Mouse (Mus musculus) lung, postnatal 25 days (tissue): Measurements from ENCODE around the gene Atp1b3.
A peak's percentile ranks its signal among the peaks of the same experiment; 100 is the strongest.
"Not testable (repeated sequence)": the region's sequence is repeated elsewhere in the genome, so short reads cannot be mapped to it uniquely, and the experiment has no call there.

ENCODE experiments used
- DNase-seq: peaks from one replicate; pipeline ENCODE4 v3.0.0; 2022; ENCODE audit warnings: low spot score

Gene Atp1b3

DNA sequence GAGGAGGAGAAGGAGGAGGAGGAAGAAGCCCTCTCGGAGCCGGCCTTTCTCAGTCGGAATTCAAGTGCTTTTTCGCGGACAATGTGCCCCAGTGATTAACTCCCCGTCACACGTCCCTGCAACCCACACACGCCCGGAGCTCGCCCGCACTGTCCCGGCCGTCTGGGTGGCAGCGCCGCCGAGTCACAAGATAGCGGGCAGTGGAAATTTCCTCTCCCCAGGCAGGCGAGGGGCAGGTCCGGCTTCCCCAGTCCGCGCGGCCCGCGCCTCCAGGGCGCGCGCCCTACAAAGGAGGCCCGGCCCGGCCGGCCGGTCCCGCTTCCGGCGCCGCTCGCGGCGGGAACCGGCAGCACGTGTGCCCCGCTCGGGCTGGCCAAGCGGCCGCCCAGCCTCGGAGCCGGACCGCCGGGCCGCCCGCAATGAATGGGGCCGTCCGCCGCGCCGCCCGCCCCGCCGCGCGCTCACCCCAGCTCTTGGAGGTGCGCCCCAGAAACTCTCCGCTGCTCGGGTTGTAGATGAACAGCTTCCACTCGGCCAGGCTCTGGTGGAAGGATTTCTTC lies 581 bp downstream of the Atp1b3 start:
- peak; percentile 78 for DNase-seq

DNA sequence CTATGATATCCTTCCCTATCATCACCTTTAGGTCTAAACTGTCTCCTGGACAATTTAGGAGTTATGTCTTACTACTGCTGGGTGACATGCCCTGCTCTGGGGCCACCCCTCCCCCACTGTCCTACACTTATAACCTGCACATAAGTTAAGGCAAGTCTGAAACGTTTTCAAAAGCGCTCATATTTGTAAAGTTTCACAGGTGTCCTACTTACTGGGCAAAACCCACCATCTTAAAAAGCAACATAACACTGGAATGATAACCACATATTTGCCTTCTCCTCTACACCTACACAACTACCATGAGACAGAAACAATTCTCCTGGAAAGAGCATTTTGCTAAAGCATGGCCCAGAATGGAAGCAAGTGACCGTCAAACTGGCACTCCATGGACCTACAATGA lies 4.2 kb downstream of the Atp1b3 start:
- DNase-seq: no peak

DNA sequence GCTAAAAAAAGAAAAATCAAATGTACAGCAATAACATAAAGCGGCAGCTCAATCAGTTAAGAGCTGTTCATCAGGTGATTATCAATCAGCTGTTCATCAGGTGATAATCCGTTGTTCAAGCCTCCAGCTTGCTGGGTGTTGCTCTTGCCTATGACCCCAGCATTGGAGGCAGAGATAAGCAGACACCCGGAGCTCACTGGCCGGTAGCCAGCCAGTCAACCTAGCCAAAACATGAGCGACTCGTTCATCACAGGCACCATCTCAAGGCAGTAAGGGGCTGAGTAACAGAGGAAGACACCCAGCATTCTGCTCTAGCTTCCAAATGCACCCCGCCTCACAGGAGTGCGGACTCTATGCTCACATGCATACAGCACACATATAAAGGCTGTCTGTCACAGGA lies 10.4 kb downstream of the Atp1b3 start:
- DNase-seq: no peak

DNA sequence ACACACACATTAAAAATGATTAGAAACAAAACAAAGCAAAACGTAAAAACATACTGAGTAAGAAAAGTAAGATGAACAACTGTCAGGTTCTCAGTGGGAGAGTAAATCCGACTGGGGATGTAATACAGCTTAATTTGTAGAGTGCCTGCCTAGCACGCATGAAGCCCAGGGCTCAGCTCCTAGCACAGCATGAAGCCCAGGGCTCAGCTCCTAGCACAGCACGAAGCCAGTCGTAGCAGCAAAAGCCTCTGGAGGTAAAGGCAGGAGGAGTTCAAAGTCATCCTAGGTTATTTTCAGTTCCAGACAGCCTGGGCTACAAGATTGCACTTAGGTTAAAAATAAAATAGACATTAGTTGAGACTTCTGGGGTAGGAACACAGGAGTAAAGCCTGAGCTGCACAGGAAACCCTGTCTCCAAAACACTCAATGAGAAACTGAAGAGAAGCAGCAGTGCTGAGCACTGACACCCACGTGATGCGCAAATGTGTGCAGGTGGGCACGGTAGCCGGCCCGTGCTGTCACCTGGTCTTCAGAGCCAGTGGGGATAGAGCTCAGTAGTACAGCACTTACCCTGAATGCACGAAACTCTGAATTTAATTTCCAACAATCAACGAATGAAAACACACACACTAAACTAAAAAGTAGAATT lies 11.0 kb downstream of the Atp1b3 start:
- DNase-seq: no peak

DNA sequence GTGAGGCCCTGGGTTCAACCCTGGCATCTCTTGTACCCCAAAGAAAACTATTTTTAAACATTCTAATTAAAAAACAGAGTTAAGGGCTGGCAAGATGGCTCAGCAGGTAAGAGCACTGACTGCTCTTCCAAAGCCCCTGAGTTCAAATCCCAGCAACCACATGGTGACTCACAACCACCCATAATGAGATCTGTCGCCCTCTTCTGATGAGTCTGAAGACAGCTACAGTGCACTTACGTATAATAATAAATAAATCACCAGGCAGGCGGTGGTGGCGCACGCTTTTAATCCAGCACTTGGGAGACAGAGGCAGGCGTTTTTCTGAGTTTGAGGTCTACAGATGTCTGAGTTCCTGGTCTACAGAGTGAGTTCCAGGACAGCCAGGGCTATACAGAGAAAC lies 12.5 kb downstream of the Atp1b3 start:
- not testable (repeated sequence) for DNase-seq

DNA sequence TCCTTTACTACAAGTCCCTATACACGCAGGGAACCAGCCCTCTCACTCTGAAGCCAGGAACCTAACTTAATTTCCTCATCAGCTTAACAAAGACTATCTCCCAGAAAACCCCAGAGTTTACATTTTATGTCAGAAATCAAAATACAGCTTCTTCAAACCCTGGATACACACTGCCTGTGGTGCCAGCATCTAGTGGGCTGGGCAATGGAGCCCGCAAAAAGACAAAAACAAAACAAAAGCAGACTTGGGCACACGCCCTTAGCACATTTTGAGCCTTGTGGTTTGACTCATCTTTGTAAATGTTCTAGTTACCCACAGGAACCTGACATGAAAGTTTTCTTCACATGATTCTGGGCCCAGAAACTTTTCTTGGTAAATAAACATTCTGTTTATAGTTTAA lies 13.8 kb downstream of the Atp1b3 start:
- DNase-seq: peak; percentile 43

DNA sequence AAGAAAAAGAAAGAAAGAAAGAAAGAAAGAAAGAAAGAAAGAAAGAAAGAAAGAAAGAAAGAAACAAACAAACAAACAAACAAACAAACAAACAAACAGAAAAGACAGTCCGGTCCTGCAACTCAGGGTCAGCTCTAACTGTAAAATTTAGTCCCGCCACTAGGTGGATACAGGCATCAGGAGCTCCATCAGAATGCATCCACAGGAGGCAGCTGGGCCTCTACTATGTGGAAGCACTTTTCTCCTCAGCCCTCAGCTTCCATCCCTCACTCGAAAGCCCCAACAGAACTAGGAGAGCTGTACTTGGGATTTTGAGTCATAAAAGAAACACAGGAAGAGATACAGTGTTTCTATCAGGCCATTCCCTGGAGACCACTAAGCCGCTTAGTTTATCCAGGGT lies 14.2 kb downstream of the Atp1b3 start:
- DNase-seq: peak; percentile 82

DNA sequence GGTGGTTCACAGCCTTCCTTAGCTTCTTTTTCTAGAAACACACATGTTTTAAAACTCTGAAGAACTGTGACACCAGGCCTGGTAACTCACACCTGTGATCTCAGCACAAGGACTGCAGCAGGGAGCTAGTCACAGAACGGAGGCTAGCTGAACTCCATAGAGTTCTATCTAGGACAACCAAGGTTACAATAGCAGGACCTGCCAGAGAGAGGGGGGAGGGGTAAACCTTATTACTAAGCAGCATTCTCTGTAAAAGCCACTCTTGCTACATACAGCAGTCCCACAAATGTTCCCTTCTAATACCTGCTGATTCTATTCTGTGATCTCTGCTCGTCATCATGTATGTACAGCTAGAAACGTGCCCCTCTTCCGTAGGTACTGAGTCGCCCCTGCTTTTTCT lies 15.4 kb downstream of the Atp1b3 start:
- no peak for DNase-seq

DNA sequence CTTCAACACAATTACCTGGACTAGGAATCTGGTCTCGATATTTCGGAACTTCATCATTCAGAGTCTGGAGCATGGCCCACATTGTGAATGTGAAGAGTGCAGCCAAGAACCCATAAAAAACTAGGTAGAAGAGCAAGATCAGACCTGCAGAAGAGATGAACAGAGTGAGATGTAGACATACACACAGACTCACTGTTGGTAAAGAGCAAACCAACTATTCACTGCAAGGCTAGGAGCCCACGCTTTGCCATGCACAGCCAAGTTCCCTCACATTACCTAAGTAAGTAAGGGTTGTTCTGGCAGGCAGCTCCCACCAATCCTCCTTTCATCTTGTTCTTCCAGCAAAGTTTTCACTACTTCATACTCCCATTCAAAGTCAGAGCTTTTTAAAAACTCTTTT lies 18.5 kb downstream of the Atp1b3 start:
- DNase-seq: no peak

DNA sequence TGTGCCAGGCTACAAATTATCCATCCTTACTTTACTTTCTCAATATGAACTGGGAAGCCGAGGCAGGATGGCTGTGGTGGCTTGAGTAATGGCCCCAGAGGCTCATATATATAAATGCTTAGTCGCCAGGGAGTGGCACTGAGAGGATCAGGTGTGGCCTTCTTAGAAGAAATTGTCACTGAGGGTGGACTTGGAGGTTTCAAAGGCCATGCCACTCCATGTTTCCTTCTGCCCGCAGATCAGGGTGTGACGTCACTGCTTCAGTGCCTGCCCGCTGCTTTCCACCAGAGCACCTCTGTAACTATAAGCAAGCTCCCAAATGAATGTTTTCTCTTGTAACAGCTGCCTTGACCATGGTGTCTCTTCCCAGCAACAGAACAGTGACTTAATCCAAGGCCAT lies 33.1 kb downstream of the Atp1b3 start:
- DNase-seq: no peak

DNA sequence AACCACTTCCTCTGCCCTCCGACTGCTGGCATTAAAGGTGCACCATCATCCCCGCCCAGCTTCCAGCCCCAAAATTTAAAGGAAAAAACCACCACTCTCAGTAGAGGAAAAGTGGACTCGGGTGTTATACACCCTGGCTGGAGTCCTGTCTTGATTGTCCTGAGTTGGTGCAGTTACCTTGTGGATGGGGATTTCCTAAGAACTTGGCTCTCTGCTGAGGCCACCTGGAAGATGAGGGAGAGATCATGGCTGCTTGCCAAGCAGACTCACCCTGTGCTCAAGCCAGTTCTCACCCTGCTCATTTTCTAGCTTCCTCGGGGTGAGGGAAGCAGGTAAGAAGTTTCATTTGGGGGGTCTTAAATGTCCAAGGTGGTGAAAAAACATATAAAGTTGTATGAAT lies 36.0 kb downstream of the Atp1b3 start:
- DNase-seq: no peak

DNA sequence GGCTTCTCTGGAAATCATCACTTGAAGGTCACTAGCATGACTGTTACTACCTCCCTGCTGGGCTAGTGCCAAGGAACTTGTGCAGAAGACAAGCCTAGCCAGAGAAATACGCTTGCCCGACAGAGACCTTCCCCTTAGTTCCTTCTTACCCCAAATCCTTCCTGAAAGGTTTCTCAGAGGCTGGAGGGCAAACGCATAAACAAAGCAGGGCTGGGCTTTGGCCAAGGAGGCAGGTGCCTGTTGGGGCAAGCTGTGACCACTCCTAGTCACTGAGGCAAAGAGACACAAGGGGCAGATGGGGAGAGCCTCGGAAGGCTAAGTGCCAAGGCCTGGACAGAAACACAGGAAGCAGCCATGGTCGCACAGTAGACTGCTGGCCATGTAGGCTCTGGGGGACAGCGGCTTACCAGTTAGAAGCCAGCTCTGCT lies 37.7 kb downstream of the Atp1b3 start:
- no peak for DNase-seq

DNA sequence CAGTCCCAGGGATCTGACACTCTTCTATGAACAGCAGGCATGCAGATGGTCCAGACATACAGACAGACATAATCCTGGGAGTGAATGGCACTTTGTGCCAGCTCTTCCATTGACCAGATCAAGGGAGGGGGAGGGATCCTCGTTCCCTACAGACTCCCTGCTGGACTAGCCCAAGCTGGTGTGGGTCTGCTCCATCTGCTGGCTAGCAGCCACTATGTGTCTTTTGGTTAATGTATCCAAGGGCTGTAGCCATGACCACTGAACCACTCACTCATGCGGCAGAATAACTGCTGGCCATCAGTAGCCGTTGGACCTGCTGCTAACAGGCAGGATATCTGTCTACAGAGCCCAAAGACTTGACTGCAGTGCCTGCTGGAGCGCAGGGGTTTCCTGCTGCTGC lies 39.7 kb downstream of the Atp1b3 start:
- no peak for DNase-seq

DNA sequence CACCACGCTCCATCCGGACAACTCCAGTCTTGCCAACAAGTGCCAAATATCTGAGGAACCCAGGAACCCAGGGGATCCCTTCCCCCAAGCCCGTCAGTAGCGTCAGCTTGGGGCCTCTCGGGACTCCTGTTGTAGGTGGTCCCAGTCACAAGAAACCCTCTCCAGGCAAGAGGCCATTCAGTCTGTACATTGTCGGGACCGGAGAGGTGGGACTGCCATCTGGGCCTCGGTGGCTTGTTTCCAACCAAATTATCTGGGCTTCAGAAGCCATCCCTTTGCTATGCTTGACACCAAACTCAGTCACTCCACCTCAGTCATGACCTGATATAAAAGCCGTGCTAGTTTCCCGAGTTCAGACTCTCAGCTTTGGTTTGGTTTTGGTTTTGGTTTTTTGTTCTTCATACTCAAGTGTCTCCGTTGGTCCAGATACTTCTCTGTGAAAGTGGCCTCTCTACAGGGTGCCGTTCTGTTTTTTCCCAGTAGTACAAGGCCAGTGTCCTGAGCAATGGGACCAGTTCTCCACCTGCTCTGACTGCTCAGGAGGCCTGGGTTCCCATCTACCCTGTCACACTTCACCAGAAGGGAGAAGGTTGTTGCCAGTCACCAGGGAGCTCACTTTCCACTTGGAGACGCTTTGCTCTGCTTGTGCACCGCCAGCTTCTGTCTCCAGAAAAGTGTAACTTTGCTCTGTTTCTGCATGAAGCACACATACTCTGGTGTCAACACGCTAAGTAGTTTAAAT lies 41.7 kb downstream of the Atp1b3 start:
- DNase-seq: no peak

DNA sequence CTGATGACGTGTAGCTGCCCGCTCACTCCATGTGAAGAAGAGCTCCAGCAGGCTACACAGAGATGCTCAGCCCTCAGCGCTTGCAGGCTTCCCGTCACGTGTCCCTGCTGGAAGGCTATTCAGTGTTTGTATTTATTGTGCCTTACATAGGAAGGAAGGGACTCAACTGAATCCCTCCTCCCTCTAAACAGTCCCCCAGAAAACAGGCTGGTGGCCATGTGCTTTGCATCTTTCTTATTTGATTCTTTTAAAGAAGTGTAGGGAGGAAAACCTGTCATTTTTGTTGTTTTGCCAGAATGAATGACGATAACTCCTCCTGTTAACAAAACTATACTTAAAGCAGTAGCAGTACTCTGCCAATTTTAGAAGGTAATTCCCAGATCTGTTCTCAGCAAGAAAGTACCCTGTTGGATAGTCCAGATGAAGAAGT lies 43.7 kb downstream of the Atp1b3 start:
- DNase-seq: peak; percentile 23

DNA sequence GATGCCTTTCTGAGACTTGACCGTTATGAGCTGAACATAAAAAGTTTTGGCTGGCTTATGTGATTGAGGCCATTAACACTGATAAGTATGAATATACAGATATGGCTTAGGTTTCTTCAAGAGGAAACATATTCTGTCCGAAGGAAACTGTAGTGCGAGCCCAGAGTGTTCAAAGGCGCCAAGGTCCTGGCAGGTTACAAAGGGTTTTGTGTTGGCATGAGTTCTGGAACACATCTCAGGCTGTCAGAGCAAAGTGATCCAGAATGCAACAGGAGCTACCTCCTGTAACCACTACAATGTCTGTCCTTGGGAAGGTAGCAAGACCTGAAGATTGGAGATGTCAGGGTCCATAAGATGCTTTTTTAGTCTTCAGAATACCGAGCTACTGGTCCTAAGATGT lies 44.9 kb downstream of the Atp1b3 start:
- DNase-seq: no peak

DNA sequence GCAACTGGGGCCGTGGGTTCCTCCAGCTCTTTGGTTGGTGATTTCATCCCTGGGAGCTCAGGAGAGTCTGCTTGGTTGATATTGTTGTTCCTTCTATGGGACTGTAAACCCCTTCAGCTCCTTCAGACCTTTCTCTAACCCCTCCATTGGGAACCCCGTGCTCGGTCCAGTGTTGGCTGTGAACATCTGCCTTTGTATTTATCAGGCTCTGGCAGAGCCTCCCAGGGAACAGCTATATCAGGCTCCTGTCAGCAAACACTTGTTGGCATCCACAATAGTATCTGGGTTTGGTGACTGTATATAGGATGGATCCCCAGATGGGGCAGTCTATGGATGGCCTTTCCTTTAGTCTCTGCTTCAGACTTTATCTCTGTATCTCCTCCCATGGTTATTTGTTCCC lies 52.2 kb downstream of the Atp1b3 start:
- DNase-seq: no peak

DNA sequence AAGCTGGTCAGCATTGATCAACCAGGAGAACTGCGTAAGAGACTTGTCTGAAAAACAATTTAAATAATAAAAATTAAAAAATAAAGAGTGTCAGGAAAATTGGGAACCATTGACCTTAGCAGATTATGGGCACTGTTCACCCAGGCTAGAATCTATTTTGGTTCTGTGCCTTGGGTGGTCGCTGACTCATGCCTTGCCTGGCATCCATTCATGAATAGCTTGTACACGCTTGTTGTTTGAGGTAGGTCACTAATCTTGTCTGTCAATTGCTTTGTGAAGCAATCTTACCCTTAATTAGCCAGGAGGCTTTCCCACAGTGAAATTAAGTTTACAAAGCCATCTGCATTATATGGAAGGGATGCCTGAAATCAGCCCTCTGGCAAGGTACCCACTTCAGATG lies 55.4 kb downstream of the Atp1b3 start:
- no peak for DNase-seq

DNA sequence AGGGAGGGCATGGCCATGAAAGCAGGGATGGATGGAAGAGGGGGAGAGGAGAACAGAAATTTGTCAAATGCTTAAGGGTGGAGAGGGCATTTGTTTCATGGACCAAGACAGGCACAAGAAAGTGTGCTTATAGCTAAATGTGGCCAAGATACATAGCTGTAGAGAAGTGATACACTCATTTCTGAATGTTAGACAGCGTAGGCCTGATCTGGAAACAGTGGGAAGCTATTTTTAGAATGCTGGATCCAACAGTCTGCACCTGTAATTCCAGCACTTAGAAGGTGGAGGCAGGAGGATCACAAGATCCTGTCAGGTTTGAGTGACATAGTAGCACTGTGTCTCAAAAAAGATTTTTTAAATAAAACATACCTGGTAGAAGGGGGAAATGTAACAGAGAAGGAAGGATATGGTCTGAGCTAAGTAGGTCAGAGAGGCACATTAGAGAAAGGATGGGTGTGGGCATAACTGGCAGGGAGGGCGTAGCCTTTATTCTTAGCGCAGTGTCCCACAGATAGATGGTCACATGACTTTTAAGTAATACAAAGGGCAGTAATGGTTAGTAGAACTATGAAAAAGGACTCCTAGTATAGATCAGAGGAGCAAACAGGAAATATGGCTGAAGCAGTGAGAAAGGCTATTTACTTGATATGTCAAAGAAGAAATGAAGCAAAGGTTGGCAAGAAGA lies 64.8 kb downstream of the Atp1b3 start:
- peak; percentile 2 for DNase-seq

DNA sequence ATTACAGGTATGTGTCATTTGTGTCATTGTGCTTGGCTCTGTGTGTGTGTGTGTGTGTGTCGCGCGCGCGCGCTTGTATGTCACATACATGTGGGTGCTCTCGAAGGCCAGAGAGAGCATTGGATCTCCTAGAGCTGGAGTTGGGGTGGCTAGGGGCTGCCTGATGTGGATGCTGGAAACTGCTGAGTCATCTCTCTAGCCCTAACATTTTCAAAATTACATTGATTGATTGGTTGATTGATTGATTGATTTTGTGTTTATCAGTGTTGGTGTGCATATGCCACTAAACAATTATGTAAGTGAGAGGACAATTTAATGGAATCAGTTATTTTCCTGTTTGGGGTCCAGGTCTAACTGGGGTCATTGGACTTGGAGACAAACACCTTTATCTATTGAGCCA lies 72.1 kb downstream of the Atp1b3 start:
- no peak for DNase-seq

DNA sequence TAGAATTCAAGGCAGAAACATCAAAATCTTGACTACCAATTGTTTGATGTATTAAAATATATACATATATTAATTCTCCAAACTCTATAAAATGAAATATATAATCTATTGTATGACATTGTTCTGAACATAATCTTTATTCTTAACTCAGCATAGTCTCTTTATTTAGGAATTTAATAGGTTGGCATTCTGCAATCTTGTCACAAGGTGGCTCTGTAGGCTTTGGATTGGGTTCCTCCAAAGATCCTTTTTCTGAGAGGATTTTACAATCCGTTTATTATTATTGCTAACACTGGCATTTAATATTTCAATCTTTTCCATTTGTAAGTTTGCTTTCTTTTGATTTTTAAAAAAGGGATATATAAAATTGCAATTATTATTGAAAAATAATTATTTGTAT lies 79.3 kb downstream of the Atp1b3 start:
- peak; percentile 5 for DNase-seq
